Mouse (Mus musculus) lung, adult 2 months (tissue): ENCODE results near the gene C1ql2.

Source experiments
- CTCF ChIP-seq: fragments of 200-500 bp; IDR thresholded peaks from 2 replicates; pipeline ENCODE4 v1.5.1; 2011; ENCODE audit warnings: mild to moderate bottlenecking, low read length, control low read depth; ENCODE audit not compliant: insufficient read depth
- POLR2A ChIP-seq: fragments of 200-500 bp; IDR thresholded peaks from 2 replicates; pipeline ENCODE4 v1.6.1; 2011; ENCODE audit warnings: low read depth, mild to moderate bottlenecking, control low read depth, low read length, borderline replicate concordance; ENCODE audit errors: extremely low read depth

DNA sequence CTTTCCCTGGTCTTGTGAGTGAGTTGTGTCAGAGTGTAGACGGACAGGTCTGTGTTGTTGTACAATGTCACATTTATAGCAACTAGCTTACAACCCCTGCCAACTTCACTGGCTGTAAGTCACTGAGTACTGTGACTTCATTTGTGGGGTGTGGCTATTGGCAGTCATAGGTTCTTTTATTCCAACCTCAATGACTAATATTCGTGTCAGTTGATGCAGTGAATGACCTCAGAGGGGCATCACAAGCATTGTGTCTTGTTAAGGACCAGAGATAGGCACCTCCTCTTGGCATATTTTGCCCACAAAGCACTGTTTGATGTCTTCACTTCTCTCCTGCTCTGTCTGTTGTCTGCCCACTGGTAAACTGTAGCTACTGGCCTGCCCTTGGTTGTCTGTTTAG lies 34.6 kb upstream of the C1ql2 start:
- TF ChIP-seq CTCF (no peak), POLR2A (no peak)
